Mouse (Mus musculus): Measurements from ENCODE around the gene Otub1. TPM values are rescaled to one million over a fixed set of nuclear protein-coding genes. Genes with fewer than 3 reads are reported as not detected.

The Otub1 gene
- total and polyA plus RNA-seq, 3 experiments, result 102 to 139 (median 119) TPM

DNA sequence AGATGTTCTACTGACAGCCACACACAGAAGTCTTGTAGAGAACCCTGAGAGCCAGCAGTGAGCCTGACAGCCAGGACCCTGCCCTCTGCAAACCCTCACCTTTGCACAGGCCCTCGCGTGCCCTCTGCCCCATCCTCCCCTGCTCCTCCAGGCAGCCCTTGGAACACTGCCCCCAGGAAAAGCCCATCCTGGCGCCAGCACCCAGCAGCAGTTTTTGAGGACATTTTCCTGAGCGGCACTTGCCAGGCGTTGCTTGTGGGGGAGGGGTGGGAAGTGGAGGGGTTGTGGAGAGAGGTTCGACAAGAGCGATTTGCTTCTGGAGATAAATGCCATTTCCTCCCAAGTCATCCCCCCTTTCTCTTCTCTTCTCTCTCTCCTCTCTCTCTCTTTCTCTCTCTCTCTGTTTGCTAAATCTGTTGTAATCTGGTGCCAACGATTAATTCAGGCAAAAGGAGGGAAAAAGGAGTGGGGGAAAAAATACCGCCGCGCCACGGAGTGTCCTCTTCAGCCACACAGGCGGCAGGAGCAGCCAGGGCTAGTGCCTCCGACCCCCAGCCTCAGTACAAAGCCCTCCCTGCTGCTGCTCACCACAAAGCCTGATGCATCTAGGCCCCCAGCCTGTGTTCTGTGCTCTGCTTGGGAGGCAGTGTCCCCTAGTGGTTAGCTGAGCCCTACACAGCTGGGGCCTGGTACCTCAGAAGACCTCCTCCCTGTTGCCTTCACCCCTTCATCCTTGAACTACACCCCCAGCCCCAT lies 45.8 kb downstream of the Otub1 start:
- H3K27me3 ChIP-seq (replicated peaks), result peaks cover 89% of the 10 kb centered on the region
- no peaks in the 10 kb centered on the region for H3K79me2 ChIP-seq (replicated peaks; ENCODE audit: control insufficient read depth, extremely low read depth, insufficient read depth, poor library complexity, severe bottlenecking)
- no peak overlapping the region for H3K4me2 ChIP-seq (ENCODE audit: insufficient read depth, low read depth, poor library complexity, severe bottlenecking)
- no peaks in the 10 kb centered on the region for H3K4me1 ChIP-seq (ENCODE audit: control insufficient read depth in 1 of 2, insufficient read depth in 2 of 2)
- H3K9me3 ChIP-seq (replicated peaks; ENCODE audit: low read length), result no peaks in the 10 kb centered on the region
- H3K36me3 ChIP-seq (replicated peaks in 1 of 2; ENCODE audit: control insufficient read depth in 1 of 2, insufficient read depth in 1 of 2, low read length in 1 of 2), result no peaks in the 10 kb centered on the region
- H3K4me3 ChIP-seq (replicated peaks in 1 of 3; ENCODE audit: low read depth in 2 of 3, low read length in 2 of 3, poor library complexity in 1 of 3), result no peak overlapping the region
- in situ Hi-C loops (cut with MboI; ENCODE audit: low pct_ligation_motif_present, low pct_unique_long_range_greater_than_20kb, low sequenced_read_pairs) (no loop called here), dilution Hi-C loops (cut with MboI; ENCODE audit: extremely low pct_ligation_motif_present, extremely low pct_unique_long_range_greater_than_20kb, low sequenced_read_pairs) (no loop called here)
- no peak overlapping the region for H3K9ac ChIP-seq (ENCODE audit: insufficient read depth, low read depth)
- no peak overlapping the region for H3K27ac ChIP-seq (ENCODE audit: insufficient read depth, low read depth)
- DNase-seq (ENCODE audit: extremely low read depth), result no peak
- TF ChIP-seq CTCF (conservative IDR thresholded peaks at IDR 0.05 in 1 of 2, IDR thresholded peaks at IDR 0.05 in 1 of 2; ENCODE audit: low read depth in 2 of 2, low read length in 2 of 2), result peak in 1 of 2 experiments; percentile 53; a peak in 2 of 4 replicates
- TF ChIP-seq SMC3 (IDR thresholded peaks at IDR 0.05; ENCODE audit: low read depth, low read length), result peak; percentile 32
- no peak for TF ChIP-seq MAFK (IDR thresholded peaks at IDR 0.05; ENCODE audit: insufficient replicate concordance, low read length)
- TF ChIP-seq RAD21 (IDR thresholded peaks at IDR 0.05; ENCODE audit: low read depth, low read length), result peak; percentile 42

DNA sequence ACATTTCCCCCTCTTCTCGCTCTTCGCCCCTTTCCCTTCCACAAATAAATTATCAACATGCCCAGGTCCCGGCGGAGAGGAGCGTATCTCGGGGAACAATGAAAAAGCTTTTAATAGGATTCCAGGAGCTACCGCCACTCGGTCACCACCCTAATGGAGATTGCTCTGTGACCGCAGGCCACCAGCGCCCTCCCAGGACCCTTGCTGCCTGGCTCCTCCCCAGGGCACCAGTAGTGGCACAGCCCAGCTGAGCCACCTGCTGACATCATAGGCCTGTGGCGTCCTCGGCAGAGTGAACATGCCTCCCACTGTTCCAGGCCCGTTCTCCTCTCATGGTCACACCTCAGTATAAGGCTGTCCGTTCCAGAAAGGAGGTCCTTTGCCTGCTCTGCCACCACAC lies 48.4 kb downstream of the Otub1 start:
- no peaks in the 10 kb centered on the region for H3K9me3 ChIP-seq (replicated peaks; ENCODE audit: low read length)
- no peak for DNase-seq (ENCODE audit: extremely low read depth)
- TF ChIP-seq ZNF384 (IDR thresholded peaks at IDR 0.05; ENCODE audit: low read depth, low read length), result no peak
- TF ChIP-seq ELF1 (IDR thresholded peaks at IDR 0.05; ENCODE audit: low read depth, low read length), result no peak
- TF ChIP-seq ZKSCAN1 (IDR thresholded peaks at IDR 0.05; ENCODE audit: borderline replicate concordance, low read depth, low read length), result no peak
- TF ChIP-seq EP300 (IDR thresholded peaks at IDR 0.05; ENCODE audit: low read length), result no peak
- no peak for TF ChIP-seq ETS1 (conservative IDR thresholded peaks at IDR 0.05; ENCODE audit: low read depth, low read length)
- TF ChIP-seq USF2 (conservative IDR thresholded peaks at IDR 0.05; ENCODE audit: low read depth, low read length), result no peak
- TF ChIP-seq PAX5 (IDR thresholded peaks at IDR 0.05; ENCODE audit: low read length), result no peak
- TF ChIP-seq SMC3 (IDR thresholded peaks at IDR 0.05; ENCODE audit: low read depth, low read length), result no peak
- no peak overlapping the region for H3K27ac ChIP-seq (ENCODE audit: insufficient read depth, low read depth)
- in situ Hi-C loops (cut with MboI; ENCODE audit: low pct_ligation_motif_present, low pct_unique_long_range_greater_than_20kb, low sequenced_read_pairs) (no loop called here), dilution Hi-C loops (cut with MboI; ENCODE audit: extremely low pct_ligation_motif_present, extremely low pct_unique_long_range_greater_than_20kb, low sequenced_read_pairs) (no loop called here)
- H3K9ac ChIP-seq (ENCODE audit: insufficient read depth, low read depth), result no peak overlapping the region
- H3K4me2 ChIP-seq (ENCODE audit: insufficient read depth, low read depth, poor library complexity, severe bottlenecking), result no peak overlapping the region
- H3K4me1 ChIP-seq (ENCODE audit: control insufficient read depth in 1 of 2, insufficient read depth in 2 of 2), result no peaks in the 10 kb centered on the region
- no peaks in the 10 kb centered on the region for H3K36me3 ChIP-seq (replicated peaks in 1 of 2; ENCODE audit: control insufficient read depth in 1 of 2, insufficient read depth in 1 of 2, low read length in 1 of 2)
- H3K27me3 ChIP-seq (replicated peaks), result peaks cover 93% of the 10 kb centered on the region
- no peak overlapping the region for H3K4me3 ChIP-seq (replicated peaks in 1 of 3; ENCODE audit: low read depth in 2 of 3, low read length in 2 of 3, poor library complexity in 1 of 3)
- no peaks in the 10 kb centered on the region for H3K79me2 ChIP-seq (replicated peaks; ENCODE audit: control insufficient read depth, extremely low read depth, insufficient read depth, poor library complexity, severe bottlenecking)

DNA sequence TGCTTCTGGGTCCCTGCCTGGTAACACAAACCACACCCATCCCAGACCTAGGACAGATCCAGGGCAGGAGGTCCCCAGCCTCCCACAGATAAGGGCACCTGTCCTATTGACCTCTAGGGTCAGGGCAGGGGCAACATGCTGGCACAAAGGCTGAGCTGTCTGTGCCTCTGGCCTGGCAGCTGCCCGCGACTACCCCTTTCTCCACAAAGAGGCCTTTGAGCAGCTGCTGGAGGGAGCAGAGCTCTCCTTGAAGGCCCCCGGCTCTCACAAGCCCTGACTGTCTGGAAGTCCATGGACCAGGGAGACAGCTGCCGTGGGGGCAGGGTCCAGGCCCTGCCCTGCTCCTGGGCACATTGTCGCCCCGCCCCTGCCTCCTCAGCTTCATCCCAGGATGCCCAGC lies 50.9 kb downstream of the Otub1 start:
- no peak for DNase-seq (ENCODE audit: extremely low read depth)
- Histone ChIP-seq H3K36me3 (replicated peaks in 1 of 2; ENCODE audit: control insufficient read depth in 1 of 2, insufficient read depth in 1 of 2, low read length in 1 of 2) (no peaks in the 10 kb centered on the region), H3K9me3 (replicated peaks; ENCODE audit: low read length) (no peaks in the 10 kb centered on the region), H3K79me2 (replicated peaks; ENCODE audit: control insufficient read depth, extremely low read depth, insufficient read depth, poor library complexity, severe bottlenecking) (no peaks in the 10 kb centered on the region), H3K9ac (ENCODE audit: insufficient read depth, low read depth) (no peak overlapping the region), H3K4me1 (ENCODE audit: control insufficient read depth in 1 of 2, insufficient read depth in 2 of 2) (no peaks in the 10 kb centered on the region), H3K4me2 (ENCODE audit: insufficient read depth, low read depth, poor library complexity, severe bottlenecking) (no peak overlapping the region), H3K27me3 (replicated peaks) (peaks cover 95% of the 10 kb centered on the region), H3K4me3 (replicated peaks in 1 of 3; ENCODE audit: low read depth in 2 of 3, low read length in 2 of 3, poor library complexity in 1 of 3) (no peak overlapping the region), H3K27ac (ENCODE audit: insufficient read depth, low read depth) (no peak overlapping the region)
- dilution Hi-C loops (cut with MboI; ENCODE audit: extremely low pct_ligation_motif_present, extremely low pct_unique_long_range_greater_than_20kb, low sequenced_read_pairs) (no loop called here), in situ Hi-C loops (cut with MboI; ENCODE audit: low pct_ligation_motif_present, low pct_unique_long_range_greater_than_20kb, low sequenced_read_pairs) (no loop called here)
- TF ChIP-seq KAT2A (IDR thresholded peaks at IDR 0.05; ENCODE audit: insufficient replicate concordance, low read length) (no peak), MEF2A (IDR thresholded peaks at IDR 0.05; ENCODE audit: borderline replicate concordance, low read depth, low read length) (no peak), MAZ (IDR thresholded peaks at IDR 0.05; ENCODE audit: low read depth, low read length) (no peak), RAD21 (IDR thresholded peaks at IDR 0.05; ENCODE audit: low read depth, low read length) (no peak), ELF1 (IDR thresholded peaks at IDR 0.05; ENCODE audit: low read depth, low read length) (no peak), TBP (conservative IDR thresholded peaks at IDR 0.05; ENCODE audit: low read depth, low read length) (no peak), CTCF (conservative IDR thresholded peaks at IDR 0.05 in 1 of 2, IDR thresholded peaks at IDR 0.05 in 1 of 2; ENCODE audit: low read depth in 2 of 2, low read length in 2 of 2) (no peak), CHD2 (IDR thresholded peaks at IDR 0.05; ENCODE audit: low read length) (no peak), JUN (IDR thresholded peaks at IDR 0.05; ENCODE audit: insufficient read depth, low read depth, low read length) (no peak), ZMIZ1 (IDR thresholded peaks at IDR 0.05; ENCODE audit: low read depth, low read length) (no peak), MYC (IDR thresholded peaks at IDR 0.05; ENCODE audit: low read depth, low read length) (no peak), EP300 (IDR thresholded peaks at IDR 0.05; ENCODE audit: low read length) (no peak), CHD1 (IDR thresholded peaks at IDR 0.05; ENCODE audit: low read depth, low read length) (no peak), ETS1 (conservative IDR thresholded peaks at IDR 0.05; ENCODE audit: low read depth, low read length) (no peak), USF1 (IDR thresholded peaks at IDR 0.05; ENCODE audit: low read depth, low read length) (no peak), GABPA (IDR thresholded peaks at IDR 0.05; ENCODE audit: insufficient replicate concordance, low read depth, low read length) (no peak), ZKSCAN1 (IDR thresholded peaks at IDR 0.05; ENCODE audit: borderline replicate concordance, low read depth, low read length) (no peak), PAX5 (IDR thresholded peaks at IDR 0.05; ENCODE audit: low read length) (no peak), RCOR1 (conservative IDR thresholded peaks at IDR 0.05; ENCODE audit: low read depth, low read length) (no peak)

Data from CH12.LX (cell line).